19 mouse cellular contexts compared by ENCODE assay signal in genomic region chr15:28615662-28616061, GRCm38 (mm10).
A peak's percentile ranks its signal among the peaks of the same experiment; 100 is the strongest.
DNase-seq lines count a peak whose midpoint lies in the region; ATAC-seq and TF ChIP-seq lines count a peak whose summit lies in the region.
"Had no signal": no experiment of that assay in that cellular context is flagged by ENCODE, and none has a peak within 500 bp of the region (broad histone marks: within the 10 kb centered on the region; RNA-seq: fewer than 3 reads in every experiment).

No protein-coding gene starts in this region.

- peak; percentile 64; the same call in 1 of the 2 replicates for ATAC-seq in hindbrain, embryonic 16.5 days
- no peak for ATAC-seq in hindbrain, embryonic 11.5 days (ENCODE audit: low FRiP score)
- ATAC-seq in midbrain, embryonic 13.5 days: no peak
- no peak for ATAC-seq in liver, postnatal 0 days
- ATAC-seq: Patski had no signal

- H3K27ac ChIP-seq in hindbrain, embryonic 16.5 days (ENCODE audit: low read depth, low read length): no peak overlapping the region
- H3K27ac ChIP-seq in hindbrain, embryonic 11.5 days (ENCODE audit: low read depth, low read length): no peak overlapping the region
- no peak overlapping the region for H3K27ac ChIP-seq in midbrain, embryonic 13.5 days
- H3K27ac ChIP-seq in liver, postnatal 0 days (ENCODE audit: low read depth): no peak overlapping the region
- H3K27ac ChIP-seq: heart, adult 2 months; hindbrain, embryonic 14.5 days; liver, embryonic 13.5 days had no signal

- no peak for TF ChIP-seq EP300 in liver, postnatal 0 days (IDR thresholded peaks at IDR 0.05; ENCODE audit: low read depth)

- no peaks in the 10 kb centered on the region for H3K36me3 ChIP-seq in hindbrain, embryonic 16.5 days (ENCODE audit: control insufficient read depth, insufficient read depth, low read length)
- no peaks in the 10 kb centered on the region for H3K36me3 ChIP-seq in hindbrain, embryonic 11.5 days (ENCODE audit: control insufficient read depth, insufficient read depth, low read length)
- no peaks in the 10 kb centered on the region for H3K36me3 ChIP-seq in midbrain, embryonic 13.5 days
- H3K36me3 ChIP-seq in liver, postnatal 0 days (replicated peaks; ENCODE audit: insufficient read depth, low read length): no peaks in the 10 kb centered on the region
- H3K36me3 ChIP-seq: liver, embryonic 13.5 days had no signal

- TF ChIP-seq CTCF in liver, postnatal 0 days (IDR thresholded peaks at IDR 0.05; ENCODE audit: low read depth): no peak

- no peaks in the 10 kb centered on the region for H3K27me3 ChIP-seq in hindbrain, embryonic 16.5 days (replicated peaks; ENCODE audit: control insufficient read depth, insufficient read depth, low read length)
- H3K27me3 ChIP-seq in hindbrain, embryonic 11.5 days (ENCODE audit: control insufficient read depth, insufficient read depth, low read length): no peaks in the 10 kb centered on the region
- H3K27me3 ChIP-seq in midbrain, embryonic 13.5 days: no peaks in the 10 kb centered on the region
- H3K27me3 ChIP-seq in liver, postnatal 0 days (ENCODE audit: insufficient read depth, low read length): no peaks in the 10 kb centered on the region
- H3K27me3 ChIP-seq: liver, embryonic 13.5 days; Patski had no signal

- WGBS in hindbrain, embryonic 16.5 days: 73% methylated on average over 3 of the region's 3 CpGs
- WGBS in hindbrain, embryonic 11.5 days: 86% methylated on average over 3 of the region's 3 CpGs
- WGBS in midbrain, embryonic 13.5 days: 82% methylated on average over 3 of the region's 3 CpGs
- 67% methylated on average over 3 of the region's 3 CpGs for WGBS in liver, postnatal 0 days (ENCODE audit: insufficient replicate concordance)

- no peaks in the 10 kb centered on the region for H3K9me3 ChIP-seq in hindbrain, embryonic 16.5 days (ENCODE audit: control insufficient read depth, low read length)
- no peaks in the 10 kb centered on the region for H3K9me3 ChIP-seq in hindbrain, embryonic 11.5 days (ENCODE audit: control insufficient read depth, low read length)
- no peaks in the 10 kb centered on the region for H3K9me3 ChIP-seq in midbrain, embryonic 13.5 days
- no peaks in the 10 kb centered on the region for H3K9me3 ChIP-seq in liver, postnatal 0 days (ENCODE audit: low read length)
- H3K9me3 ChIP-seq: liver, embryonic 13.5 days had no signal

- no peak for DNase-seq in hindbrain, embryonic 11.5 days (ENCODE audit: low spot score)
- DNase-seq in cerebellum, adult 8-10 months: peak; percentile 3
- peak; percentile 46 for DNase-seq in layer of hippocampus, adult 11-12 months (ENCODE audit: low spot score)
- peak; percentile 46 to 50 for DNase-seq in layer of hippocampus, postnatal 36 days
- no peak for DNase-seq in thymus, adult 18-20 months
- DNase-seq in liver, postnatal 0 days: no peak
- DNase-seq: B cell, adult 2 months; gastrocnemius, postnatal 10 days; heart, adult 2 months; kidney, adult 11 months; kidney, postnatal 36 days; liver, embryonic 13.5 days; lung, postnatal 10 days; thymus, postnatal 36 days had no signal

- no peak overlapping the region for H3K9ac ChIP-seq in hindbrain, embryonic 16.5 days (ENCODE audit: low read depth, low read length)
- no peak overlapping the region for H3K9ac ChIP-seq in hindbrain, embryonic 11.5 days (ENCODE audit: low read depth, low read length)
- no peak overlapping the region for H3K9ac ChIP-seq in midbrain, embryonic 13.5 days (replicated peaks)
- H3K9ac ChIP-seq in liver, postnatal 0 days (replicated peaks): no peak overlapping the region
- H3K9ac ChIP-seq: hindbrain, embryonic 14.5 days; liver, embryonic 13.5 days had no signal

- no peak overlapping the region for H3K4me3 ChIP-seq in hindbrain, embryonic 16.5 days (ENCODE audit: low read length)
- H3K4me3 ChIP-seq in hindbrain, embryonic 11.5 days (ENCODE audit: low read depth, low read length): no peak overlapping the region
- no peak overlapping the region for H3K4me3 ChIP-seq in midbrain, embryonic 13.5 days (replicated peaks)
- H3K4me3 ChIP-seq in liver, postnatal 0 days (ENCODE audit: low read depth, low read length): no peak overlapping the region
- H3K4me3 ChIP-seq: heart, adult 2 months; liver, embryonic 13.5 days; myocyte had no signal

- no peaks in the 10 kb centered on the region for H3K4me1 ChIP-seq in hindbrain, embryonic 16.5 days (ENCODE audit: control insufficient read depth, insufficient read depth, low read depth, low read length)
- no peaks in the 10 kb centered on the region for H3K4me1 ChIP-seq in hindbrain, embryonic 11.5 days (replicated peaks; ENCODE audit: control insufficient read depth, insufficient read depth, low read length)
- H3K4me1 ChIP-seq in midbrain, embryonic 13.5 days (replicated peaks): no peaks in the 10 kb centered on the region
- H3K4me1 ChIP-seq in liver, postnatal 0 days (ENCODE audit: insufficient read depth): no peaks in the 10 kb centered on the region
- H3K4me1 ChIP-seq: liver, embryonic 13.5 days had no signal

- no peak overlapping the region for H3K4me2 ChIP-seq in hindbrain, embryonic 16.5 days (ENCODE audit: low read length)
- H3K4me2 ChIP-seq in hindbrain, embryonic 11.5 days (replicated peaks; ENCODE audit: low read depth, low read length): no peak overlapping the region
- no peak overlapping the region for H3K4me2 ChIP-seq in midbrain, embryonic 13.5 days (replicated peaks)
- no peak overlapping the region for H3K4me2 ChIP-seq in liver, postnatal 0 days (ENCODE audit: low read depth, low read length)
- H3K4me2 ChIP-seq: hindbrain, embryonic 14.5 days; liver, embryonic 13.5 days had no signal

Comparison
In these comparisons a context has a peak if more than half of its experiments do, and no peak if none do; other contexts are left out.
1. DNase-seq: peak in cerebellum, adult 8-10 months (single experiment), layer of hippocampus, adult 11-12 months (single experiment) and layer of hippocampus, postnatal 36 days (2 of 2); none in hindbrain, embryonic 11.5 days (single experiment), thymus, adult 18-20 months (0 of 2) and liver, postnatal 0 days (single experiment).